Mouse (Mus musculus) common myeloid progenitor, adult 5-6 weeks (primary cell): ENCODE measurements around the gene Fanci. TPM values are rescaled to one million over a fixed set of nuclear protein-coding genes. Genes with fewer than 3 reads are reported as not detected.

ENCODE experiments used
- ATAC-seq: replicated peaks from 2 replicates; pipeline ENCODE4 v1.8.0; 2016; ENCODE audit warnings: low read depth, mild to moderate bottlenecking, moderate TSS enrichment, inconsistent platforms; ENCODE audit not compliant: poor library complexity, severe bottlenecking
- total RNA-seq: library from RNA; stranded (forward); fragments of 200-1000, 187-1606 nt; gene quantifications from 2 replicates; pipeline ENCODE4 v1.2.3, GENCODE M21; 2017

Gene Fanci
- 26.2 and 30.1 TPM in 2 replicates for total RNA-seq

DNA sequence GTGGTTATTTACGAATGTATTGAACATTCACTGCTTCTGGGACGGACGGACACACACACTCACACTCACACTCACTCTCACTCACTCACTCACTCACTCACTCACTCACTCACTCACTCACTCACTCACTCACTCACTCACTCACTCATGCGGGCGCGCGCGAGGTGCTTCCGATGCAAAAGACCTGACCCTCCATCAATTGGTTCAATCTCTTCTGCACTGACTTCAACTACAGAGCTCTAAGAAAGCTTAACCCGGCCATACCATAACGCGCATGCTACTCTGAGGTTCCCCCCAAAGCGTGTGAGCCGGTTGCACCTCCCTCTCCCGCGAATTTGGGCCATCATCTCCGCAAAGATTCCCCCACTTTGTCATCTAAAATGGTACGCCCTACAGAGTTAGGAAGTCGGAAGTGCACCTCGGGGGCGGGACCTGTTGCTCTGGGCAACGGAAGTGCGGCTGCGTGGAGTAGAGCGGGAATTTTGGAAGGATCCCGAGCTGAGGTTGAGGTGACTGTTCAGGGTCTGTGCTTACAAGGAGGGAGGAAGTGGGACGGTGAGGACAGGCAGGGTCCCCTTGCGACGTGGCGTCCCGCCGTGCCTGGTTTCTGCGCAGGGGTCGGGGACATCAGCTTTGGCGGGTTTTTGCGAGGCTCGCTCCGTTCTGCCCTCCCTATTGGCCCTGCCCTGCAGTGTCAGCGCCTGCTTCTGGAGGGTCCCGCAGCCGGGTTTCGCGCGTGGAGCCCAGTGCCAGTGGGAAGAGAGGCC is at the start of gene Fanci:
Gene Fanci, plus strand, starts transcription at position 47 of the 767 bp plus-strand sequence.
- peak; percentile 83 for ATAC-seq

DNA sequence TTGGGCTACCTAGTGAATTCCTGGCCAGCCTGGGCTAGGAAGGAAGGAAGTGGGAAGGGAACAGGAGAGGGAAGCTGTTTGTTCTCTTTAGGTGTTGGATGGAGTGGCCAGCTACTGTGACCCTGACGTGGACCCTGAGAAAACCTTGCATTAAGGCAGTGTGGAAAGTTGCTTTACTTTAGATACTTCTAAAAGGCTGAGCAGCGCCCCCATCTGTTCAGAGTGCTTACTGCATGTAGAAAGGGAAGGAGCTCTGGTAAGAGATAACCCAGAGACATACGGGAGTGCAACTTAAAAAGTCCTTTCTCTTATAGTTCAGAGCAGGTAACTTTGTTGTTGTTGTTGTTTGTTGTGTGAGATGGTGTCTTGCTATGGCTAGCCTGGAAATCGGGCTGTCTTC is 45.8 kb upstream of the Fanci start:
- ATAC-seq: peak; percentile 20; the same call in 1 of the 2 replicates

GRCm38 (mm10) chr7:79346555-79347075 is 45.1 kb upstream of the Fanci start:
- ATAC-seq: no peak

DNA sequence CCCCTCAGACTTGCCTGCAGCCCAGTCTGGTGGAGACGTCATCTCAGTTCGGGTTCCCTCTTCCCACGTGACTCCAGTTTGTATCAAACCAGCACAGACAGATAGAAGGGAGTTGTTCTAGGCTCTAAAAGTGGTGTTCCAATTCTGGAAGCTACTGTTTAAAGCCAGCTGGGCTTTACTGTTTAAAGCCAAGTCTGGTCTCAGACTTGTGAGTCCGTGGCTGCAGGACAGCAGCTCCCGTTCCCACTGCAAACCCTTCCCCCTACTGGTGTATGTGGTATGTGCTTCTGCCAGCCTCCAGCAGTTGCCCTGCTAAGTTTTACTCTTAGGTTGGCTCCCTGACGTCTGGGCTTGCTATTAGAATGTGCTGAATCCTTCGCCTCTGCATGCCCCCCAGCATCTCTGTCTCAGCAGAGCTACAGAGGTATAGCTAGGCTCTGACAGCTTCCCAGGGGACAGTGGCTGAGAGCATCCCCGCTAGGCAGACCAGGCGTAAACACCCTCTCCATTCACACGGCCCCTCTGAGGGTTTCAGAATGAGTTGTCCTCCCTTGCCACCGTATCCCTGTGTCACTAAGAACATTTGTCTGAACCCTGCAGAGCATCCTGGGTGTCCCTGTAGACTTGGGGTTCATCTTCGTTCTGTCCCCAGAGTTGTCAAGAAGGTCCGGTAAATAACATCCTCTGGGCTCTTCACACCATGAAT is 44.5 kb upstream of the Fanci start:
- ATAC-seq: no peak

DNA sequence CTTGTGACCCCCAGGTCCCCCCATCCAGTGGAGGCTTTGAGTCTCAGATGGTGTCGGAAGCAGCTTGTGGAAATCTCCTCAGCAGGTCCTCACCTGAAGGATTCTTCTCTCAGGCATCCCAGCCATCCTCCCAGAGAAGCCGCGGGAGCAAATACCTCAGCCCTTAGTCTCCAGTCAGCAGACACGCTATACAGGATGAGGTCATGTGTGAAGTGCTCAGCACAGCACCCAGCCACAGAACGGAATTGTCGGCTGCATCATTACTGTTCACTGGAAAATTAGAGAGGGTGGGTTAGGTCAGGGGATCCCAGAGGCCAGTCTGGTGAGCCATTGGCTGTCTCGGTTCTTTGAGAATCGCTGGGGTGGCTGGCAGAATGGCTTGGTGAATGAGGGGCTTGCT is 42.9 kb upstream of the Fanci start:
- no peak for ATAC-seq

DNA sequence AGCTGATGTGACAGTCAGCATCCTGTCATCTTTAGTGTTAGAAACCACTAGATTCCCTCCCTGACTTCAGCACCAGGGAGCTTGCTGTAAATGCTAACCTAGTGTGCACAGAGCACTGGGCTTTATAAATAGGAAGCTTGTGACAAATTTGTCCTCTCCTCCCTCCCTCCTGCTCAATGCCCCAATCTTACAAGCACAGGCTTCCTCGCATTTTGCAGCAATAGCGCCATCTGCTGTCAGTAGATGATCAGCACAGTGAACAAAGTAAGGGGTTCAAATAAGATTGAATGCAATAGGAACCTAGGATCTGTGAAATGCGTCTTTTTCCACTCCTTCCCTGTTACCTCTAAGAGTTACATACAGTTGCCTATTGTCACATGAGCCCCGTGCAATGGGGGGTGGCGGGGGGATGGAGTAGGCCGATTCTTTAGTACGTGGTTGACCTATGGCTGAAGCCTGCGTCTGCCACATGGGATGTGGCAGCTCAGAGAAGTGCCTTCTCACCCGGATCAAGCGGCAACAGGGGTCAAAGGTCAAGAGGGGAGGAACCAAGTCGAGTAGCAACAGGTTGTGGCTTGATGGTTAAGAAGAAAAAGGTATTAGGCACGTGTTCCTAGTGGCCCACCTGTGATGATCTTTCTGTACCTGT is 41.9 kb upstream of the Fanci start:
- peak; percentile 85 for ATAC-seq

DNA sequence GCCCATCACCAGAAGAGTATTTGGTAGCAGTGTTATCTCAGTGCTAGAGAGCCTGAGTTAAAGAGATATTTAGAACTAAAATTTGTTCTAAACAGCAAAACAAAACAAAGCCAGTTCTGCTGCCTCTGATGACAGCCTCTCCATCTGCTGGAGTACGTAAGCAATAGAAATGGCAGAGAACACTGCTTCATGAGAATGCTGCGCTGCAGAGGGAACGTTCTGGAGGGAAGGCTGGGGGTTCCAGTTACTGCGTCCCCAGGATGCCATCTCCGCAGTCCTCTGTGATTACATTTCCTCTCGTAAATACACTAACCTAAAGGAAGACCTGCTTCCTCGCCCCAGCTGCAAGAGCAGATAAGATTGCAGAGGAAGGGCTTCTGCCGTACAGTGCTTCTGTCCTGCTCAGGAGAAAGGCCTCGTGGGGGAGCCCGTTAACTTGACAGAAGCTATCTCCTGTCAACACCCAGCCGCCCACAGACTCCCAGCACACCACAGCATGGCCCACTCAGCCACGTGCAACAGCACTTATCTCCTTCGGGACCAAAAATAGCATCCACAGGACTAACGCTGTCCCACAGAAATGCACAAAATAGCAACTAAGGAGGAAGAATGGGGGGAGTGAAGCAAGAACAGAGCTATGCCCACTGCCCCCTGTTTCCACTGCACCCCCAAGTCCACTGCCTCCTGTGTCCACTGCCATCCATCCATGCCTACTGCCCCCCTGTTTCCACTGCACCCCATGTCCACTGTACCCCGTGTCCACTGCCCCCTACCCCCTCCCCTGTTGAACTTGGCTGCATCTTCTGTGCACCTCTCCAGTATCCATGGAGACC is 33.2 kb upstream of the Fanci start:
- peak; percentile 81 for ATAC-seq

- no peak; the same call in 1 of the 2 replicates for ATAC-seq
These were observed 32.6 kb upstream of the Fanci start for GRCm38 (mm10) chr7:79359183-79359435.

DNA sequence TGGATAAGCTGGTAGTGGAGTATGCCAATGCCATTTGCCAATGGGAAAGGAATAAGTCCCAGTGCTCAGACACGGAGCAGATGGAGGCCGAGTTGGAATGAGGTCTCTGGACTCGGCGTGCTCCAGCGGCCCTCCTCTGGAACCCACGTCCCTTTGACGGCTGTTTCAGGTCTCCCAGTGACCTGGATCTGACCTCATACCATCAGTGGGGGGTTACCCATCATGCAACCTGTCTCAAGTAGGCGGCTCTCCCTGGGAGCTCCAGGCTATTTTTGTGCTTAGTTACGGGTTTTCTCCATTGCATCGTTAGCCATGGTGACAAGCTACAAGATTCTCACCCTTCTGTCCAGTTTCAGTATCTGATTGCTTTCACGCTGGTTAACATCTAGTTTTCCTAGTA is 31.7 kb upstream of the Fanci start:
- no peak for ATAC-seq

- ATAC-seq: no peak
These were observed 29.5 kb upstream of the Fanci start for GRCm38 (mm10) chr7:79362208-79362607.

DNA sequence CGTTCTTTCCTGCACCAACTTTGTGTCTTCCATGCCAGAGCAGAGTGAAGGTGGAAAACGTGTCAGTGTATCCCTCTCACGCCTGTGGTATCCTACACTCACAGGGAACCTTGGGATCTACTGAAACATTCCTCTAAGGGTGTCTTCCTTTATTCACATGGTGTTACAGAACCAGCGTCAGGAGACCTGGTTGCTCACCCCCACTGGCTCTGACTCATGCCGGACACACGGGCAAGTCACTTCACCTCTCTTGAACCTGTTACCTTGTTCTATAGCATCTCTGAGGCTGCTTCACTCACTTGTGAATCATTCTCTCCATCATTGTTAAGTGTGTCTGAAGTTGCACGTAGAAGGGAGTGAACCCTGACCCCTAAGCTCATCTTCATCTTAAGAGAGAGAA is 28.9 kb upstream of the Fanci start:
- no peak for ATAC-seq

DNA sequence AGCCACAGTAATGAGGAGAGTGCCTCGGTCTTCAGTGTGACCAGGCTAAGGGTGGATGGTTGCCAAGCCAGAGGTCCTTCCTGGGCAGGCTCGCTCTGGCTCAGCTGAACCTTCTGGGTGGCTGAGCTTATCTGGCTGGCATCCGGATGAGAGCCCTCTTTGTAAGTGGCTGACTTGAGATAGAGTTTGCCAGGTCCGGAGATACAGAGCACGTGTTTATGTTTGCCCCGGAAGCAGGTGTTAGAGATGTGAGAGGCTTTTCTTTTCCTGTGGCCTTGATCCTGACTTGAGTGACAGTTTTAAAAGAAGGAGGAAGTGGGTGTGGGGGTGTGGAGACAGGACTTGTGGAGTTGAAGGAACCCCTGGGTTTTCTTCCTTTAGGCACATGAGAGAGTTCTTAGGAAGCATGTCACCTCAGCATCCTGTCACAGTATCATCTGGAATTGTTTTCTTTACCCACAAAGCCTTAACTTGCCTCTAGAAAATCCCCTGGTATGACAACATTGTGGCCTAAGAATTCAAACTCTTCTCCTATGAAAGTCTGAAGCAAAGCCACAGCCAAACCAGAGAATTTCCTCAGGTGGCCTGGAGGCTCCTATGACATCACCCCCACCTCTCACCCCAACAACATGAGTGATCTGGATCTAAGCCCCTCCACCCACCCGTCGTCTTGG is 28.2 kb upstream of the Fanci start:
- ATAC-seq: peak; percentile 68

- peak; percentile 40 for ATAC-seq
These were observed 23.1 kb upstream of the Fanci start for GRCm38 (mm10) chr7:79368664-79369063.

DNA sequence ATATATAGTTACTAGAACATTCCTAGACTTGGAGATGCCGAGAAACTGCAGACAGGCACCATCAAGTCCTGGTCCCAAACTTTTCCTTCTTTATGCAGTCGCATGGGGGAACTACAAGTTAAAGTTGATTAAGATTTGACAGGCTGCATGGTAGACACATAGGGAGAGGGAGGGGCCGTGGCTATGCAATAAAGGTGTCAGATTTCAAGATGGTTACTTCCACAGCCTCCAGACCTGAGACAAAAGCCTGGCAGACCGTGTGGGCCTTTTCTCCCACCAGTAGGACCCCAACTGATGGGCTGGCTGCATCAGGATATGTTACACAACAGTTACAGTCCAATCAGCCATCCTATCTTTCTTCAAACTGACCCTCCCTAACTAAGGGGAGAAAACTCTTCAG is 22.3 kb upstream of the Fanci start:
- ATAC-seq: no peak

DNA sequence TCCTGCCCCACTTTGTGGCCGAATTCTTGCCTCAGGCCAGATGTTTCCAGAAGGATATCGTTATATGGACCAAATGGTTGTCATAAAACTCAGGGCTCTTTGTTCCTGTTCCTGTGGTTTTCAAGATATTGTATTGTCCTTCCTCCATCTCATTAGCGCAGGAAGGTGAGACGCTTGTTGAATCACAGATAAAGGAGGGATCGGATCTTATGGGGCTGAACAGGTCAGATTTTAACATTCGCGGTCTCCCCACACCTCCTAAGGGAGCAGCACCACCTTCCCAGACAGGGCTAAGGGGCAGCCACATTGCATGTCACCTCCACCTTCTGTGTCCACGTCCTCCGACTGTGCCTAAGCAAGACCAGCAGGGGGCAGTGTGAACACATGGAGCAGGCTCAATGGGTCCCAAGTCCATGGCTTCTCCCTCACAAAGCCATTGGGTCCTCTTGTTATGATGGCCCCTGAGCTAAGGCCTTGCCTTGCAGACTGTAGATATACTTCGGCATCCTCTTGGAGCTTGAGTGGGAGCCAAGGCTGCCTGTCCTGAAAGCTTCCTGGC is 20.3 kb upstream of the Fanci start:
- peak; percentile 87 for ATAC-seq

- ATAC-seq: no peak
These were observed 17.7 kb upstream of the Fanci start for GRCm38 (mm10) chr7:79374017-79374416.

GRCm38 (mm10) chr7:79375594-79375993 is 16.1 kb upstream of the Fanci start:
- no peak for ATAC-seq

- ATAC-seq: peak; percentile 74
These were observed 15.0 kb upstream of the Fanci start for GRCm38 (mm10) chr7:79376516-79377275.
